Mouse (Mus musculus) E14TG2a.4 (cell line): Measurements from ENCODE around the gene C2cd4b.

Source experiments
- CTCF ChIP-seq: conservative IDR thresholded peaks from 2 replicates; pipeline ENCODE4 v1.5.1; 2014; ENCODE audit warnings: low read length
- POU5F1 ChIP-seq: IDR thresholded peaks from 2 replicates; pipeline ENCODE4 v1.6.1; 2014; ENCODE audit warnings: low read length, borderline replicate concordance

- TF ChIP-seq CTCF (no peak), POU5F1 (no peak)
These were observed 27.1 kb downstream of the C2cd4b start for GRCm38 (mm10) chr9:67786311-67786710.
